Mouse (Mus musculus) heart, adult 2 months (tissue): ENCODE data around the gene Hs3st2. TPM values are rescaled to one million over a fixed set of nuclear protein-coding genes. Genes with fewer than 3 reads are reported as not detected.

Experiments
- DNase-seq, 2 experiments: peaks; one replicate each; pipeline ENCODE4 v3.0.0; 2021
- H3K27ac ChIP-seq: fragments of 200-600 bp; 2 replicates; pipeline ENCODE4 v1.8.1; 2022
- H3K27me3 ChIP-seq: fragments of 200-500 bp; 2 replicates; pipeline ENCODE4 v1.6.1; 2012; ENCODE audit warnings: mild to moderate bottlenecking, low read length, inconsistent platforms, mixed read lengths; ENCODE audit not compliant: control insufficient read depth, insufficient read depth
- H3K36me3 ChIP-seq: fragments of 200-500 bp; 2 replicates; pipeline ENCODE4 v1.6.1; 2012; ENCODE audit warnings: low read length, inconsistent platforms; ENCODE audit not compliant: control insufficient read depth, insufficient read depth
- H3K4me1 ChIP-seq: fragments of 200-500 bp; 2 replicates; pipeline ENCODE4 v1.6.1; 2011; ENCODE audit warnings: low read length; ENCODE audit not compliant: control insufficient read depth, insufficient read depth
- H3K4me3 ChIP-seq: fragments of 200-600 bp; 2 replicates; pipeline ENCODE4 v1.8.1; 2022
- H3K79me2 ChIP-seq: fragments of 200-500 bp; replicated peaks from 2 replicates; pipeline ENCODE4 v1.6.1; 2012; ENCODE audit warnings: mild to moderate bottlenecking, inconsistent platforms, low read length, moderate library complexity, mixed read lengths; ENCODE audit not compliant: control insufficient read depth, insufficient read depth
- H3K9ac ChIP-seq: fragments of 200-500 bp; 2 replicates; pipeline ENCODE4 v1.6.1; 2012; ENCODE audit warnings: low read depth, mild to moderate bottlenecking, control low read depth, inconsistent platforms, low read length, mixed read lengths
- CTCF ChIP-seq: fragments of 200-600 bp; IDR thresholded peaks from 2 replicates; pipeline ENCODE4 v1.8.1; 2022; ENCODE audit warnings: antibody characterized with exemption, mild to moderate bottlenecking, moderate library complexity
- EP300 ChIP-seq: fragments of 200-500 bp; IDR thresholded peaks from 2 replicates; pipeline ENCODE4 v1.6.1; 2011; ENCODE audit warnings: low read depth, low read length, control low read depth; ENCODE audit not compliant: insufficient read depth
- POLR2A ChIP-seq: fragments of 200-500 bp; IDR thresholded peaks from 2 replicates; pipeline ENCODE4 v1.6.1; 2011; ENCODE audit warnings: mild to moderate bottlenecking, low read depth, low read length, control low read depth; ENCODE audit not compliant: insufficient read depth
- WGBS: fragments of 180-500 bp; shearing (Covaris S2); methylation state at CpG from one replicate; pipeline ENCODE4 v1.1.7; 2018; 5-methylcytosine and 5-hydroxymethylcytosine counted together
- intact Hi-C: fragments of 180-260 bp; cut with DNase I; formaldehyde crosslinking; loops from one replicate; pipeline ENCODE4 v1.15.1; 2025
- polyA plus RNA-seq: library from polyadenylated mRNA; depleted of rRNA; stranded (reverse); fragments of >200 nt; gene quantifications from 2 replicates; pipeline ENCODE4 v1.2.3, GENCODE M21; 2012
- total RNA-seq, 2 experiments: library from RNA; stranded (reverse); gene quantifications; 2 replicates each; pipeline ENCODE4 v1.2.3; 2021

Hs3st2 gene
- total and polyA plus RNA-seq, 3 experiments = not detected

GRCm38 (mm10) chr7:121517165-121517591, 125.5 kb downstream of the Hs3st2 start:
- no peaks in the 10 kb centered on the region for H3K27me3 ChIP-seq
- no peaks in the 10 kb centered on the region for H3K36me3 ChIP-seq
- H3K27ac ChIP-seq = no peak overlapping the region
- no peaks in the 10 kb centered on the region for H3K79me2 ChIP-seq
- no peak overlapping the region for H3K4me3 ChIP-seq
- DNase-seq = peak; percentile 18 to 27
- no peak for TF ChIP-seq POLR2A
- TF ChIP-seq EP300 = no peak
- TF ChIP-seq CTCF = no peak
- 53% methylated on average over 3 of the region's 3 CpGs for WGBS
- H3K9ac ChIP-seq = no peak overlapping the region
- intact Hi-C loops = no loop called here
- H3K4me1 ChIP-seq = no peaks in the 10 kb centered on the region

- H3K36me3 ChIP-seq = no peaks in the 10 kb centered on the region
- no peak for DNase-seq
- H3K27ac ChIP-seq = no peak overlapping the region
- TF ChIP-seq POLR2A = no peak
- TF ChIP-seq EP300 = no peak
- TF ChIP-seq CTCF = no peak
- WGBS = 84% methylated on average over 3 of the region's 3 CpGs
- H3K4me3 ChIP-seq = no peak overlapping the region
- no peaks in the 10 kb centered on the region for H3K4me1 ChIP-seq
- no peaks in the 10 kb centered on the region for H3K79me2 ChIP-seq
- no peaks in the 10 kb centered on the region; the same call in 1 of the 2 replicates for H3K27me3 ChIP-seq
- no peak overlapping the region for H3K9ac ChIP-seq
- intact Hi-C loops = no loop called here
Measured at GRCm38 (mm10) chr7:121522125-121522524, 130.5 kb downstream of the Hs3st2 start.

- WGBS = 38% methylated on average over 2 of the region's 2 CpGs
Measured at GRCm38 (mm10) chr7:121529023-121529422, 137.4 kb downstream of the Hs3st2 start.

GRCm38 (mm10) chr7:121533639-121534038, 142.0 kb downstream of the Hs3st2 start:
- intact Hi-C loops = no loop called here
- WGBS = 74% methylated on average over 6 of the region's 6 CpGs
- DNase-seq = no peak
- TF ChIP-seq EP300 (no peak), POLR2A (no peak), CTCF (no peak)
- H3K9ac ChIP-seq = no peak overlapping the region
- no peaks in the 10 kb centered on the region for H3K4me1 ChIP-seq
- H3K27ac ChIP-seq = no peak overlapping the region
- no peak overlapping the region for H3K4me3 ChIP-seq
- H3K79me2 ChIP-seq = no peaks in the 10 kb centered on the region
- no peaks in the 10 kb centered on the region for H3K36me3 ChIP-seq
- no peaks in the 10 kb centered on the region for H3K27me3 ChIP-seq

More at GRCm38 (mm10) chr7:121529023-121529422, 137.4 kb downstream of the Hs3st2 start:
- Histone ChIP-seq H3K4me3 (no peak overlapping the region), H3K27me3 (no peaks in the 10 kb centered on the region; the same call in 1 of the 2 replicates), H3K9ac (no peak overlapping the region), H3K27ac (no peak overlapping the region), H3K4me1 (no peaks in the 10 kb centered on the region), H3K79me2 (no peaks in the 10 kb centered on the region), H3K36me3 (no peaks in the 10 kb centered on the region)
- no peak for DNase-seq
- intact Hi-C loops = no loop called here
- TF ChIP-seq EP300 (no peak), CTCF (no peak), POLR2A (no peak)

GRCm38 (mm10) chr7:121534386-121534785, 142.7 kb downstream of the Hs3st2 start:
- no peaks in the 10 kb centered on the region for H3K27me3 ChIP-seq
- no peaks in the 10 kb centered on the region for H3K79me2 ChIP-seq
- no peak overlapping the region for H3K4me3 ChIP-seq
- WGBS = 67% methylated on average over 7 of the region's 7 CpGs
- TF ChIP-seq EP300 (no peak), CTCF (no peak), POLR2A (no peak)
- no peak overlapping the region for H3K27ac ChIP-seq
- H3K36me3 ChIP-seq = no peaks in the 10 kb centered on the region
- H3K4me1 ChIP-seq = no peaks in the 10 kb centered on the region
- DNase-seq = no peak
- intact Hi-C loops = no loop called here
- H3K9ac ChIP-seq = no peak overlapping the region

DNA sequence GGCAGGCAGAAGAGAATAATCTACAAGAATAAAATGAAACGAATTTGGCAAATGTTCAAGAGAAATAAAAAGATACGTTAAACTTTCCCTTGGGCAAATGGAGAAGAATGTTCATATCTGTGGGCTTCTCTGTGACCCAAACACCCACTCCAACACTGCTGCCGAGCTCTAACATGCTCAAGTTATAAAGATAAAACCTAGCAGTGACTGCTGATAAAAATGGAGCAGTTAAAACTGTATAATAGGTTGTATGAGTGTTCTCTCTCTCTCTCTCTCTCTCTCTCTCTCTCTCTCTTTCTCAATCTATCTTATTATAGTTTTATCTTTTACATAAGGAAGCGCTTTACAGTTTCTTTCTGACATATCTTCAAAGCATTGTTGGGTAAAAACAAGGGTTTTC, 144.3 kb downstream of the Hs3st2 start:
- intact Hi-C loops = no loop called here
- 21% methylated on average over 4 of the region's 4 CpGs for WGBS
- TF ChIP-seq EP300 (no peak), CTCF (no peak), POLR2A (no peak)
- Histone ChIP-seq H3K27me3 (no peaks in the 10 kb centered on the region), H3K9ac (no peak overlapping the region), H3K79me2 (no peaks in the 10 kb centered on the region), H3K4me1 (no peaks in the 10 kb centered on the region), H3K4me3 (no peak overlapping the region), H3K27ac (no peak overlapping the region), H3K36me3 (no peaks in the 10 kb centered on the region)
- DNase-seq = no peak
